Mouse (Mus musculus) cerebellum, adult (tissue): Measurements from ENCODE around the gene Gm6482.
"Not testable (repeated sequence)": the region's sequence is repeated elsewhere in the genome, so short reads cannot be mapped to it uniquely, and the experiment has no call there.

Experiments
- ATAC-seq: cut with Nextera tagmentation; 2 replicates; pipeline ENCODE4 v1.9.2; 2017; ENCODE audit warnings: mild to moderate bottlenecking, moderate library complexity, mixed read lengths; ENCODE audit not compliant: insufficient number of reproducible peaks, low FRiP score, low TSS enrichment

The Gm6482 gene

GRCm38 (mm10) chr14:41408181-41408580, at the start of gene Gm6482:
Gene Gm6482 (minus strand): TSS chr14:41408281.
- not testable (repeated sequence) for ATAC-seq

GRCm38 (mm10) chr14:41453418-41453817, 45.3 kb upstream of the Gm6482 start, which contains the start of gene Gm7954:
Gene Gm7954 (minus strand): TSS chr14:41453518.
- ATAC-seq, result not testable (repeated sequence)

GRCm38 (mm10) chr14:41425393-41426075, 17.5 kb upstream of the Gm6482 start:
- ATAC-seq, result not testable (repeated sequence)

GRCm38 (mm10) chr14:41424694-41425093, 16.6 kb upstream of the Gm6482 start:
- not testable (repeated sequence) for ATAC-seq

- ATAC-seq, result not testable (repeated sequence)
Measured at GRCm38 (mm10) chr14:41386279-41386678, 21.8 kb downstream of the Gm6482 start, which contains the start of gene Gm7945. Gene Gm7945 (minus strand): TSS chr14:41386379.
